In the genomic region with DNA sequence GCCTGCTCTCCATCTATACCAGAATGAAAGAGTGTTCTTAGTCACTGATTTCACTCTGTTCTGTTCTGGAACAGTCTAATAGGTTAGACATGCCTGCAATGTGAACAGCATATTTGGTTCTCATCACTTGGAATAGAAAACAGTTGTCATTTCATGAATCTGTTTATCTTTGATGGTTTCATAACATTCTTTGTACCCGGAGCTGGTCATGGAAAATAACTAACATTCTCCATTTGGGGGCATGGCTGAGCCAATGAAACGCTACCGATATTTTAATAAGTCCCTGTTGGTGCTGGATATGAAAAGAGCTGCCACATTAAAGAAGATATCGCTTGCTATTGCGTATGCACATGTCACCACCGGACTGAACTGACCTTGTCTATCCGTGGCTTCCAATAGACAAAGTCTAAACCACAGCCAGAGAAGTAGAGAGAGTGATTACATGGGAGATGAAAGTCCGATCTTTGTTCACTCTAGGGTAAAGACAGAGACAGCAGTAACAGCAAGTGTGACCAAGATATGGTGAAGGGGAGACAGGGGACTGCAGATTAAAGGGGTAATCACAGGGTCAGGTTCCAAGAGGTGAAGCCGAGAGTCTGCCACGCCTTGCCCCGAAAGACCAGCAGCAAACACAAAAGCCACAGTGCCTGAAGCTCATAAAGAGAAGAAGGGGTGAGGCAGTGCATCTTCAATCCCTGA, we compare ENCODE assay signal across 11 mouse cellular contexts.
"Had no signal": no experiment of that assay in that cellular context is flagged by ENCODE, and none has a peak within 500 bp of the region (broad histone marks: within the 10 kb centered on the region; RNA-seq: fewer than 3 reads in every experiment).

No protein-coding gene starts in this region.

- H3K4me2 ChIP-seq: limb, embryonic 13.5 days; midbrain, embryonic 12.5 days; neural tube, embryonic 13.5 days had no signal

- DNase-seq: kidney, adult 8-10 months; kidney, postnatal 36 days; left cerebral cortex, postnatal 4 days; retina, postnatal 1 day; right cerebral cortex, postnatal 25 days; thymus, postnatal 36 days had no signal

- H3K9me3 ChIP-seq: limb, embryonic 13.5 days; midbrain, embryonic 12.5 days; neural tube, embryonic 13.5 days had no signal

- H3K4me3 ChIP-seq: limb, embryonic 13.5 days; midbrain, embryonic 12.5 days; neural tube, embryonic 13.5 days had no signal

- H3K27ac ChIP-seq: limb, embryonic 13.5 days; liver, embryonic 14.5 days; midbrain, embryonic 12.5 days; neural tube, embryonic 13.5 days had no signal

- ATAC-seq: midbrain, embryonic 16.5 days had no signal

- H3K27me3 ChIP-seq: neural tube, embryonic 13.5 days had no signal

- H3K36me3 ChIP-seq: limb, embryonic 13.5 days; midbrain, embryonic 12.5 days; neural tube, embryonic 13.5 days had no signal

- H3K9ac ChIP-seq: limb, embryonic 13.5 days; liver, embryonic 14.5 days; midbrain, embryonic 12.5 days; neural tube, embryonic 13.5 days had no signal
